In the genomic region with DNA sequence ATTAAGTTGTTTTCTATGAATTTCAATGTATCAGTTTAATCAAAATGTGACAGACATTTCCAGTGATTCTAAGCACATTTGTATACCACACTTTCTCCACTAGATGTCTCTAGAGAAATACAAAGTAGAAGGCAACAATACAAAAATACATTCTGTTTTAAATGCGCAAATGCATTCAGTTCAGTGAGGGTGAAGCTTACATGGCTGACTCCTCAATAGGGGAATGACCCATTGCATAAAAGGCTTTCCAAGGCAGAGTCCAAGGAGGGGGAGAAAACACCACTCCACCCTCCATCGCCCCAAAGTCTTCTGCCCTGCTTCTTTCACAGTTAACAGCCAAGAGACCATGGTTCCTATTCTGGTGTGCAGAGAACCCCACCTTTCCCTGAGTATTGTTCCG, we compare ENCODE assay signal across 11 mouse cellular contexts. TPM values are rescaled to one million over a fixed set of nuclear protein-coding genes. Genes with fewer than 3 reads are reported as not detected.
DNase-seq lines count a peak whose midpoint lies in the region; ATAC-seq and TF ChIP-seq lines count a peak whose summit lies in the region.
"Had no signal": no experiment of that assay in that cellular context is flagged by ENCODE, and none has a peak within 500 bp of the region (broad histone marks: within the 10 kb centered on the region; RNA-seq: fewer than 3 reads in every experiment).

No protein-coding gene starts in this region.

- ATAC-seq in forebrain, embryonic 14.5 days, result peak; percentile 58; the same call in 1 of the 2 replicates
- ATAC-seq in forebrain, embryonic 12.5 days (ENCODE audit: low FRiP score), result no peak
- 0 out of 2 replicates have a peak, but pooled peaks have one; percentile 10 for ATAC-seq in lung, embryonic 14.5 days (ENCODE audit: insufficient read depth)

- TF ChIP-seq CTCF in lung, embryonic 14.5 days (IDR thresholded peaks at IDR 0.05; ENCODE audit: low read depth), result peak; percentile 62

- H3K9me3 ChIP-seq in forebrain, embryonic 14.5 days (replicated peaks; ENCODE audit: control insufficient read depth, low read length), result no peaks in the 10 kb centered on the region
- no peaks in the 10 kb centered on the region for H3K9me3 ChIP-seq in forebrain, embryonic 12.5 days
- H3K9me3 ChIP-seq in lung, embryonic 14.5 days (ENCODE audit: low read depth, low read length), result no peaks in the 10 kb centered on the region
- H3K9me3 ChIP-seq: heart, embryonic 15.5 days; limb, embryonic 15.5 days had no signal

- no peaks in the 10 kb centered on the region for H3K4me1 ChIP-seq in forebrain, embryonic 14.5 days (ENCODE audit: control insufficient read depth, insufficient read depth, low read length)
- peaks cover 5% of the 10 kb centered on the region; the same call in 1 of the 2 replicates for H3K4me1 ChIP-seq in forebrain, embryonic 12.5 days
- 0 out of 2 replicates have a peak, but pooled peaks cover 3% of the 10 kb centered on the region for H3K4me1 ChIP-seq in lung, embryonic 14.5 days (ENCODE audit: insufficient read depth)
- H3K4me1 ChIP-seq: heart, embryonic 15.5 days had no signal

- H3K27ac ChIP-seq in forebrain, embryonic 14.5 days (ENCODE audit: low read depth, low read length), result no peak overlapping the region
- no peak overlapping the region for H3K27ac ChIP-seq in forebrain, embryonic 12.5 days
- no peak overlapping the region for H3K27ac ChIP-seq in lung, embryonic 14.5 days (ENCODE audit: low read depth)
- H3K27ac ChIP-seq: limb, embryonic 15.5 days had no signal

- no peaks in the 10 kb centered on the region for H3K27me3 ChIP-seq in forebrain, embryonic 14.5 days (replicated peaks; ENCODE audit: control insufficient read depth, insufficient read depth, low read length)
- H3K27me3 ChIP-seq in forebrain, embryonic 12.5 days, result no peaks in the 10 kb centered on the region
- no peaks in the 10 kb centered on the region for H3K27me3 ChIP-seq in lung, embryonic 14.5 days (ENCODE audit: insufficient read depth, low read length)
- H3K27me3 ChIP-seq: heart, embryonic 15.5 days; limb, embryonic 15.5 days had no signal

- no peak overlapping the region for H3K4me2 ChIP-seq in forebrain, embryonic 14.5 days (ENCODE audit: low read length)
- no peak overlapping the region for H3K4me2 ChIP-seq in forebrain, embryonic 12.5 days
- no peak overlapping the region for H3K4me2 ChIP-seq in lung, embryonic 14.5 days
- H3K4me2 ChIP-seq: heart, embryonic 15.5 days; limb, embryonic 15.5 days had no signal

- WGBS in forebrain, embryonic 14.5 days, result 72% methylated on average over 3 of the region's 3 CpGs
- 63% methylated on average over 3 of the region's 3 CpGs for WGBS in forebrain, embryonic 12.5 days
- WGBS in lung, embryonic 14.5 days, result 58% methylated on average over 3 of the region's 3 CpGs

- H3K36me3 ChIP-seq in forebrain, embryonic 14.5 days (ENCODE audit: control insufficient read depth, insufficient read depth, low read length), result no peaks in the 10 kb centered on the region
- H3K36me3 ChIP-seq in forebrain, embryonic 12.5 days (replicated peaks), result no peaks in the 10 kb centered on the region
- H3K36me3 ChIP-seq in lung, embryonic 14.5 days (ENCODE audit: insufficient read depth), result no peaks in the 10 kb centered on the region
- H3K36me3 ChIP-seq: heart, embryonic 15.5 days; limb, embryonic 15.5 days had no signal

- no peak overlapping the region for H3K4me3 ChIP-seq in forebrain, embryonic 14.5 days (ENCODE audit: low read depth, low read length)
- H3K4me3 ChIP-seq in forebrain, embryonic 12.5 days (replicated peaks), result no peak overlapping the region
- no peak overlapping the region for H3K4me3 ChIP-seq in lung, embryonic 14.5 days (ENCODE audit: low read depth, low read length)
- H3K4me3 ChIP-seq: heart, embryonic 15.5 days; limb, embryonic 15.5 days had no signal

- H3K9ac ChIP-seq in forebrain, embryonic 14.5 days (ENCODE audit: low read length), result no peak overlapping the region
- no peak overlapping the region for H3K9ac ChIP-seq in forebrain, embryonic 12.5 days
- no peak overlapping the region for H3K9ac ChIP-seq in lung, embryonic 14.5 days
- H3K9ac ChIP-seq: heart, embryonic 15.5 days; limb, embryonic 15.5 days had no signal

- DNase-seq in forebrain, embryonic 14.5 days (ENCODE audit: low spot score), result peak; percentile 79
- DNase-seq in lung, embryonic 14.5 days, result peak; percentile 67
- DNase-seq in lung, postnatal 36 days, result no peak
- peak; percentile 46 for DNase-seq in embryo, embryonic 11 days
- peak; percentile 50 for DNase-seq in naive thymus-derived CD4-positive, alpha-beta T cell, adult 2 months (ENCODE audit: low read depth)
- DNase-seq in cerebellum, adult 18-20 months, result no peak
- no peak for DNase-seq in cerebellum, postnatal 25 days
- DNase-seq: cerebellum, adult 9-11 months had no signal

RNA-seq across cellular contexts. Expression of gene Postn, which starts 3.3 kb away (rescaled TPM):
- 15.0 and 17.9 TPM in 2 replicates for polyA plus RNA-seq in forebrain, embryonic 14.5 days (2014; fragmentation: Nextera tagmentation; extraction: Ambion mirVana)
- 15.0 and 15.1 TPM in 2 replicates for polyA plus RNA-seq in forebrain, embryonic 12.5 days (2016; fragmentation: Nextera tagmentation; extraction: Ambion mirVana)
- polyA plus RNA-seq in lung, embryonic 14.5 days (2014; fragmentation: Nextera tagmentation; extraction: Ambion mirVana), result 53.5 and 75.1 TPM in 2 replicates

Comparison
In these comparisons a context has a peak if more than half of its experiments do, and no peak if none do; other contexts are left out.
1. DNase-seq: peak in forebrain, embryonic 14.5 days (single experiment), lung, embryonic 14.5 days (single experiment), embryo, embryonic 11 days (single experiment) and naive thymus-derived CD4-positive, alpha-beta T cell, adult 2 months (single experiment); none in lung, postnatal 36 days (single experiment), cerebellum, adult 18-20 months (0 of 2) and cerebellum, postnatal 25 days (0 of 2).